In the genomic region with DNA sequence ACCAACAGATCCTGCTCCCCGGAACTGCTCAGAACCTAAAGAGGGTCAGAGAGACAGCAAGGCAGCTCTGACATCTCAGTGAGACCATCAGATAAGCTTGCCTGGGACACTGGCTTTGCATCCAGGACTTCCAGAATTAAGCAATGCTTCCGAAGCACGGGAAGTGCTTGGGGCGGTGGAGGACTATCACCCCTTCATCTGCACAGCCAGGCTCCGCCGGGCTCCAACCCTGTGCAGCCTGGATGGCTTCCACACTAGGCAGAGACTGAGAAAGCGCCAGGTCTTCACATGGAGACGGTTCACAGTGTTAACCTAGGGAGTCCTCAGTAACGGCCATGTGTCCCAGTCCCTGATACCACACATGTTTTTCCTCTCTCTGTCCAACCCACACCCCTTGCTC, we compare ENCODE assay signal across 22 mouse cellular contexts.
"Had no signal": no experiment of that assay in that cellular context is flagged by ENCODE, and none has a peak within 500 bp of the region (broad histone marks: within the 10 kb centered on the region; RNA-seq: fewer than 3 reads in every experiment).

No protein-coding gene starts in this region.

- H3K36me3 ChIP-seq: heart, embryonic 13.5 days; heart, embryonic 15.5 days; hindbrain, embryonic 12.5 days; hindbrain, embryonic 15.5 days; kidney, embryonic 15.5 days; limb, embryonic 10.5 days; limb, embryonic 12.5 days; liver, embryonic 13.5 days had no signal

- ATAC-seq: hindbrain, postnatal 0 days; intestine, embryonic 16.5 days had no signal

- H3K4me2 ChIP-seq: heart, embryonic 15.5 days; hindbrain, embryonic 12.5 days; hindbrain, embryonic 15.5 days; kidney, embryonic 15.5 days; limb, embryonic 12.5 days; liver, embryonic 11.5 days; liver, embryonic 13.5 days had no signal

- H3K4me3 ChIP-seq: heart, embryonic 13.5 days; heart, embryonic 15.5 days; hindbrain, embryonic 12.5 days; hindbrain, embryonic 15.5 days; kidney, embryonic 15.5 days; layer of hippocampus, adult 2 months; left cerebral cortex, adult 2 months; limb, embryonic 10.5 days; limb, embryonic 12.5 days; liver, embryonic 13.5 days had no signal

- H3K9ac ChIP-seq: heart, embryonic 13.5 days; heart, embryonic 15.5 days; hindbrain, embryonic 12.5 days; hindbrain, embryonic 15.5 days; kidney, embryonic 15.5 days; limb, embryonic 12.5 days; liver, embryonic 13.5 days had no signal

- H3K4me1 ChIP-seq: hindbrain, embryonic 12.5 days; hindbrain, embryonic 15.5 days; kidney, embryonic 15.5 days; limb, embryonic 12.5 days; liver, embryonic 13.5 days had no signal

- H3K27me3 ChIP-seq: hindbrain, embryonic 12.5 days; hindbrain, embryonic 15.5 days; kidney, embryonic 15.5 days; limb, embryonic 12.5 days; liver, embryonic 13.5 days had no signal

- H3K9me3 ChIP-seq: heart, embryonic 13.5 days; heart, embryonic 15.5 days; hindbrain, embryonic 12.5 days; hindbrain, embryonic 15.5 days; kidney, embryonic 15.5 days; limb, embryonic 10.5 days; limb, embryonic 12.5 days; liver, embryonic 13.5 days had no signal

- DNase-seq: gastrocnemius, postnatal 14 days; gastrocnemius, postnatal 36 days; kidney, adult 11 months; kidney, adult 2 months; kidney, adult 9 months; kidney, postnatal 10 days; kidney, postnatal 25 days; kidney, postnatal 4 days; liver; liver, embryonic 13.5 days had no signal

- H3K27ac ChIP-seq: heart, embryonic 13.5 days; heart, embryonic 15.5 days; hindbrain, embryonic 12.5 days; hindbrain, embryonic 15.5 days; hindbrain, postnatal 0 days; kidney, embryonic 15.5 days; layer of hippocampus, adult 2 months; left cerebral cortex, adult 2 months; limb, embryonic 10.5 days; limb, embryonic 12.5 days; liver, embryonic 13.5 days had no signal
